Mouse (Mus musculus): ENCODE results near the gene Kif1c.

Kif1c gene

DNA sequence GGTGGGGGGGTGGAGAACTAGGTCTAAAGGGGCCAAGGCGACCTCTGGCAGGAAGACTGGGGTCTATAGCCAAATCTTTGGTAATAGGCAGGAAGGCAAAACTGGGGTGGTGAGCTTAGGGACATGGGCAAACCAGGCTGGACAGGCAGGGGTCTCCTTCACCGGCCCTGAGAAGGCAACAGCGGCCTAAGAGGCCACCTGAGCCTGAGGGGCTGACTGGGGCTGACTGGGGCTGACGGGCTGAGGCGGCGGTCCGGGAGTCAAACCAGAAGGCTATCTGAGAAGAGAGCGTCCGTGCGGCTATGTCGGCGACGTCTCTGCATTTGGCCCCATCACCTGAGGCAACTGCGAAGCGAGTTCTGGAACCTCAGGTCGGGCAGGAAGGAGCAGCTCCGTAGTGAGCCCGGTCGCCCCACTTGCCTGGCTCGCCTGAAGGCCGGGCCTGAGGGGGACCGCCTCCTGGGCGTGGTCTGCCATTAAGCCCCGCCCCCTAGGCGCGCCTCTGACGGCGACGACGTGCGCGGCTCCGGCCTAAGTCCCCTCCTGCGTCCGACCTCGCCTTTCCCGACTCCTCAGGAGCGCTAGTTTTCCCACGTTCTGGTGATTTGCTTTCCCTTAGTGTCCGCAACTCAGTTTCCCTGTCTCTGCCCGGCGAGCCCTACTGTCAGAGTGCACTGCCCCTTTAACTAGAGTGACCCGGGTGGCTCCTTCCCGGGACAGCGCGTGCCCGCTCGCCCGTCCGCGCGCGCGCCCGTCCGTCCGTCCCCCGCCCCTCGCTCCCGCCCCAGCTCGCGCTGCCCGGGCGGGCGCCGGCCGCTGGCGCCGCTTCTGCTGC, at the start of gene Kif1c, which contains the start of gene Inca1:
Gene Kif1c (plus strand): TSS at position 827 of the 835 bp plus-strand sequence.
Gene Inca1 (minus strand): TSS at position 434 of the 835 bp plus-strand sequence.
- WGBS = under 1% methylated on average over 69 of the region's 69 CpGs

DNA sequence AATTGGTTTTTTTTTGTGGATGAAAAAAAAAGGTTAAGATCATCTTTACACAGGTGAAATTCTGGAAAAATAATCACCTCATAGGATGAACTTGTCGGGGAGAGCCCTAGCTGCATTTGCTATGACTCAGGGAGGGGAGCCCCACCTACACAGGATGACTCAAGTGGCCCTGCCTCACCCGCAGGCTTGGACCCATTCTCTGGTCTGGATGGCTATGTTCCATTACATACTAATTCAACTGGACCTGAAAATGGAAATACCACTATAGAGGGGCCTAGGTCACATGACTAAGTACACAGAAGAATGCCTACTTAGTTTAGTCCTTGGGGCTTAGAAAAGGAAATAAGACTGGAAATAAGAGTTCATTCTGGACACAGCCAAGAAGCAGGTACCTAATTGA, 49.0 kb upstream of the Kif1c start:
- WGBS = 31% methylated on average over 2 of the region's 2 CpGs

DNA sequence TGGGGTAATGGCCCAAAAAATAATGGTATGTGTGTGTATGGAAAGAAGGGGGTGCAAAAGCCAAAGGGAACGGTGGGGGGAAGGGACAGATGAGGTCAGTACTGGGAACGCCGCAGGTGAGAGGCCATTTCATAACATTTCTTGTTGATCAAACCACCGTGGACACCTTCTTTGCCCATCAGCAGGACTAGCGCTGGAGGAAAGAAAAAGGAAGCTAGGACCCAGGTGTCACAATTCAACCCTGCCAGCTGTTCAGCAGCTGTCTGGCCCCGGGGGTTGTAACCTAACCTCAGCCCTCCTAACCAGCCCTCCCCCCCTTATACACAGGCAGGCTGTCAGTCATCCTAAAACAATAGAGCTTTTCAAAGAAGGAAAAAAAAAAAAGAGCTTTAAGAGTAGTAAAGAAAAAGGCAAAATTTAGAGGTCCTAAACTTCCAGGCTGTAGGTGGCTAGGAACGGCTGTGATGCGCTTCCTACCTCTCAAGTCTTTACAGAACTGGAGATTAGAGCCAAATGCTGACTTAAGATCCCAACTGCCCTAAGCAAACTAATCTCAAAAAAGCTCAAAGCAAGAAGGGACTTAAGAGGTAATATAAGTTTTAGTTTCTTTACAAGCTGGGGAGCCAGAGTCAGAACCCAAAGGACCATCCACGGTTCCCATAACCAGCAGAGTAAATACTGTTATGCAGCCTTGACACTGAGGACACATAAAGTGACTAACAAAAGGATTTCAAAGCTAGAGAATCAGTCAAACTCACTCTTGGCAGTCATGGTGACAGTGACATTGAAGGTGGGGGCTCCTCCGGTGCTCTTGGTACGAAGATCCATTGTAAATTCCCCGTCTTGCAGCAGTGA, 48.1 kb upstream of the Kif1c start:
- 35% methylated on average over 12 of the region's 12 CpGs for WGBS

DNA sequence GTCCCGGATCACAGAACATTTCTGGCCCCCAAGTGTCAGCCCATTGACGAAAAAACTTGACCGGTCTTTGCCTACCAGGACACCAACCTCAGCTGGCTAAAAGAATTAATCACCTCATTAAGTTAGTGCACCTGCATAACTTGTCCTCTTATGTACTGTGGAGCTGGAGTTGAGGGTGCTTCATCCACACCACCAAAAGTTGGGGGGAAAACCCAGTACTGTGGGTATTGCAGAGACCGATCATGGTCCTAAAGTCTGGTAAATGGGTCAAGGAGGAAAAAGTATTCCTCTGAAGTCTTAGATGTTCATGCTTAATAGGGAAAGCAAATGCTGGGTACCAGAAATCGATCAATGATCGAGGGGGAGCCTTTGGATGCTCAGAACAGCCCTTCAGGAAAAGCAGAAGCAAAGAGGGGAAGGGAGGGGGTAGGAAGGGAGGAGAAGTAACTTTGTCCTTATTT, 47.4 kb upstream of the Kif1c start:
- 35% methylated on average over 6 of the region's 6 CpGs for WGBS

DNA sequence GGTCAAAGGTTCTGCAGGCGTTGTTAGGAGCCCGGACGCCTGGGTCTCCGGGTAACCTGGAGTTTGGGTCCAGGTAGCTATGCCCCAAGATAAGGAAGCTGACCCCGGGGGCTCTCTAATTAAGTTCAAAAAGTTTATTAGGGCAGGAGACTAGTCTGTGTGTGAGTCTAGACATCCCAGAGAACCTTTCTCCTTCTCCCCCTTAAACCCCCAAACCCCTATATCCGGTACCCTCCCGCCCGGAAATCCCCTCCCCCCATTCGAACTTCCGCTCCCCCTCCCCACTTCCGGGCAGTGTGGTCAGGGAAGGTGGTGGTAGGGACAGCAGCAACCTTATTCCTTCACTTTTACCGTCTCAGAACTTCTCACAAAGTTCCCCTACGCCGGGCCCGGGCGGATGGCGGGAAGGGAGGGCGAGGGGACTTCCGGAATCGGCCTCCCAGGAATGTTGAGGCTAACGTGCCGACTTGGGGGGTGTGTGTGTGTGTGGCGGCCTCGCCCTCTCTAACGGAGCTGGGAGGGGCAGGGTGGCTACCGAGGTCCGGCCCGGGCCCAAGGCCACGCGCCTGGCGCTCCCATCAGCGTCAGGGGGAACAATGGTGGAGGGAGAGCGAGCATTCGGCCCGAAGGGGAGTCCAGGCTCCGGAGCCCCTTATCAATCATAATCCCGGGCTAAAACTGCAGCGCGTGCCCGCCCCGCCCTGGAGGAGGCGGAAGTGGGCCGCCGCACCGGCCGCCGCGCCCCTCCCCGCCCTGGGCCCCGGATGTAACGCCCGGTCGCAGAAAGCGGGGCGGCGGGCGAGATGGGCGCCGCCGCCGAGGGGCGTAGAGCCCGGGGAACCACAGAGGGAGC, 46.8 kb upstream of the Kif1c start:
- under 1% methylated on average over 63 of the region's 63 CpGs for WGBS

DNA sequence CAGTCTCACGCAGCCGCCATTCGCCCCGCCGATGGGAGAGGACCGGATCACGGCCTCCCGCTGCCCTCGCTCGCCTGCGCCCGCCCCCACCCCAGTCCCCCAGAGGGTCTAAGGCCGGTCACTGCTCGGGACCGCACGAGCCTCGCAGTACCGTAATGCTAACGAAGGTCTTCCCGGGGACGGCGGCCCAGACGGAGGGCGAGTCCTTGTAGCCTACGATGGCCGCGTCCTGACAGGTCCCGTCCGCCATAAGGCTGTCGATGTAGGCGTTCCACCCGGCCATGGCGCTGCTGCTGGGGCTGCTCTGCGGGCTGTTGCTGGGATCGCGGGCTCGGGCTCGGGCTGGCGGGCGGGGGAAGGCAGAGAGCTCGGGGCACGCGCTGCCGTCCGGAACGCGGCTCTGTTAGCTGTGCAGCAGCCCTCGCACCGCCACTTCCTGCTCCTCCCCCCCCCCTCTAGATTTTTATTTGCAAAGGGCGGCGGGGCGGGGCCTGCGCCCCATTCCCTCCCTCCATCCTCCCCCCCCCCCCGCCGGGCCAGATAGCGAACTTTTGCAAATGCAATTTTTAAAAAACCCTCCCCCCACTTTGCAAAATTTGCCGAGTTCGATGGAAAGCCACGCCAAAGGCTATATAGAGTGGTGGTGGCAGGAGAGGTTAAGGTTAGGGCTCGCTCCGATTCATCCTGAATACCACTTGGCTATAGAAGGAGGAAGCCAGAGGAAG, 46.0 kb upstream of the Kif1c start, which contains the start of gene Pfn1:
Gene Pfn1 (minus strand): TSS at position 447 of the 725 bp plus-strand sequence.
- under 1% methylated on average over 58 of the region's 61 CpGs for WGBS

DNA sequence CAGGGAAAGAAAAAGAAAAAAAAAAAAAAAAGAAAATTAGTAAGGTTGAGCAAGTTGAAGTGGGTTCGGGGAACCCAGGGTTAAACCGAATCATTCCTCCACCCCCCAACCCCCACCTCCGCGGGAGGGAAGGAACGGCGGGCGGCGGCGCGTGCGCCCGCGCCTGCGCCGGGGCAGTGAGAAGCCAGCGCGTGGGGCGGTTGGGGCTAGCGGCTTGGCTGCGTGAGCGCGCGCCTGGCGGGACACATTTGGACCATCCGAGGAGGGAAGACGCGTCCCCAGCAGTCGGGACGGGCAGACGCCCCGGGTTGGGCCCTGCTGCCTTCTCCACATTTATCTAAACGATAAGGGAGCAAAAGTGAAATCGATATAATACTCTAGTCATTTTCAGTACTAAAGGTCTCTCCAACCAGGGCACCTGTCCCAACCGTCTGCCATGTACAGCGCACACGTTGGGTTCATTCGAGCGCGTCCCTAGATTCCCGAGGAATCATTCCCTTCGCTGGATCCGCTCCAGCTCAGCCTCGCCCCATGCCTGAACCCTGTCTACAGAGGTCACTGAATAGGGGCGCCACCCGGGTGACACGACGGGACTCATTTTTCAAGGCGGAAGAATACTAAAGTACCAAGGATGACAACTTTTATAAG, 45.3 kb upstream of the Kif1c start:
- under 1% methylated on average over 48 of the region's 48 CpGs for WGBS

DNA sequence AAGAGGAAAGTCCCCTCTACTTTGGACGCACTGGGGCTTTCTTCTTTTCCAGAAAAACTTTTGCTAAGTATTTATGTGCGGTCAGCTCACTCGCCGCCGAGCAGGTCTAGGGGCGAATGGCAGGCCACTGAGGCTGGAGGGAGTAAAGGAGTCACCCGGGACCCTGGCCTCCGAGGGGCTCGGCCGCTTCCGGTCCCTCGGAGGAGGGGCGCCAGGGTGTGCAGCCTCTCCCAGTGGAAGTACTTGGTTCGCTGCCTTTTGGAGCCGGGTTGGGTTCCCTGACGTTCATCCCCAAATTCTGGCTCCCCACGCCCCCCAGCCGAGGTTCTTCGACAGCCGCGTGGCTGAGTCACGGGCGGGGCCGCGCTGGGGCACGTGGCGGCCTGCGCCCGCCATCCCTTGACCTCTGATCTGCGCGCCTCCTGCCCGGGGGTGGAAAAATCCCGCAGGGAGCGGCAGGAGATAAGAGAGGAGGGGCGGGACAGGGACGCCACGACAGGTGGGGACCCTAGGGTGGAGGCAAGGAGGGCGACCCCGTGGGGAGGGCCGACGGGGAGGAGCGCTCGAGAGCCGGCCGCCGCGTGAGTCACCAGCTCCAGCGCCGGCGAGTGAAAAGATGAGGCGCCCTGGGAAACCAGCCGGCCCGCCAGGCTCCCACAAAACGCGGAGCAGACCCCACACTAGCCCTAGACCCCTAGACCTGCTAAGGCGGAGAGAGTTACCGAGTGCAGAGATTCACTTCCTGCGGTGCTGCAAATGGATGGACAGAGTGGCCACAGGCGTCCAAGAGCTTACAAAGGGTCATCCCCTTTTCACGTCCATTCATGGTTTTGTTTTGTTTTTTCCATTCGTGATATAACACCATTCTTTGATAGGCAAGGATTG, 44.5 kb upstream of the Kif1c start:
- WGBS = 3% methylated on average over 61 of the region's 61 CpGs

DNA sequence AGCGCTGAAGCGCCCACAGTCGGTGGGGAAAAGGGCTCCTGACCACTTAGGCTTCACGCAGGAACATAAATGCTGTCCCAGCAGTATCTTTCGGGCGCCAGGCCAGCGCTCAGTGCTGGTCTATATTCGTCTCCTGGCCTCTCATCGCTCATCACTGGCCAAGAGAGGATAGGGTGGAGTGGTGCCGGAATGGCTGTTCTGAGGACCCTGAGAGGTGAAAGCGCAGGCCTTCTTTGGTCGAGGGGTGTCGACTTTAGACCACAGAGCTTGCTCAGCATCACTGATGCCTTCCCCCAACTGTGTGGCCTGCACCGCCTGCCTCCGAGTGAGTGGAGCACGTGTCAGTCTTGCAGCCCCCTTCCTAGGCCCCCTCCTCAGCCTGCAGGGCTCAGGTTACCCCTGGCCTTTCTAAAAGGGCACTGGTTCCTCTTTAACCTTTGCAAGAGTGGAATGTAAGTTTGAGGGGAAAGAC, 43.9 kb upstream of the Kif1c start:
- 48% methylated on average over 16 of the region's 16 CpGs for WGBS

DNA sequence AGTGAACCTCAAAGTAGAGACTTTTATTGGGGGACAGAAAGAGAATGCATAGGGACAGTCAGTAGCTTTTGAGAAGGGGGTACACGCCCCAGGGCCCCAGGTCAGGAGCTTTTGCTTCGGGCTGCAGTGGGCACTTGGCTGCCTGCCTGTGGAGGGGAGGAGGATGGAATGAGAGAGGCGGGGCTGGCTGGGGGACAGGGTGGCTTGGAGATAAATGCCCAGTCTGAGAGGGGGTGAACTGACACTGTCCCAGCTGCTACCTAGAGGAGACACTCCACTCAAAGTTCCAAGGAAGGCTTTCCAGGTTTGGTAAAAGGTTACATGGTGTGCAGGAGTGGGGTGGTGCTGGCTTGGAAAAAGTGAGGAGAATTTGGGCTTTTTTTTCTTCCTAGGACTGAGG, 43.4 kb upstream of the Kif1c start, which contains the start of gene Eno3:
Gene Eno3 (plus strand): TSS at position 239 of the 400 bp plus-strand sequence.
- WGBS = 52% methylated on average over 3 of the region's 3 CpGs

DNA sequence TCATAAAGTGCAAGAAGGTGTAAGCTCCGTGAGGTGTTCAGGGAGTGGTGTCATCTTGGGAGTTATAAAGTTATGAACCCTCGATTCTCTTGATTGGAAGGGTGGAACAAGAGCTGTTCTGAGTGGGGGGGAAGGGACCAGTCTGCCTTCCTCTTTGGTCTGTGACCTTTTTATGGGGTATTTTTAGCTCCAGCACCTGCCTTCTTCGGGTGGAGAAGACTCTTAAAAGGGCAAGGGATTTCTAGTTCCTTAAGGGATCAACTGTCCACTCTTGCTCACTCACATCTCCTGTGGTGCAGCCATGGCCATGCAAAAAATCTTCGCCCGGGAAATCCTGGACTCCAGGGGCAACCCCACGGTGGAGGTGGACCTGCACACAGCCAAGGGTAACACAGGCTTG, 42.8 kb upstream of the Kif1c start:
- 67% methylated on average over 6 of the region's 6 CpGs for WGBS

DNA sequence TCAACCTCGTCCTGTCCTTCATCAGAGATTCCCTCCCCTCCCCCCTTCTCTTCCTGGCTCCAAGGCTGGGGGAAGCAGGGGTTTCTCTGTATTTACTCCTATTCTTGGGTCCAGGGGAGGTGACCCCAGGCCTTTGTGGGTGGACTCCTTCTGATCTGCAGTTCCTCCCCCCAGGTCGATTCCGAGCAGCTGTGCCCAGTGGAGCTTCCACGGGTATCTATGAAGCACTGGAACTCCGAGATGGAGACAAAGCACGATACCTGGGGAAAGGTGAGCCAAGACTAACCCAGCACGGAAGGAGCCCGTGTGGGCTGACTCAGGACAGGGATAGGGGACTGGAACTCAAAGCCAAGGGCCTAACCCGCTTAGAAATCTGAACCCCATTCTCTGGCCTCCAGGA, 42.4 kb upstream of the Kif1c start:
- 73% methylated on average over 9 of the region's 9 CpGs for WGBS

DNA sequence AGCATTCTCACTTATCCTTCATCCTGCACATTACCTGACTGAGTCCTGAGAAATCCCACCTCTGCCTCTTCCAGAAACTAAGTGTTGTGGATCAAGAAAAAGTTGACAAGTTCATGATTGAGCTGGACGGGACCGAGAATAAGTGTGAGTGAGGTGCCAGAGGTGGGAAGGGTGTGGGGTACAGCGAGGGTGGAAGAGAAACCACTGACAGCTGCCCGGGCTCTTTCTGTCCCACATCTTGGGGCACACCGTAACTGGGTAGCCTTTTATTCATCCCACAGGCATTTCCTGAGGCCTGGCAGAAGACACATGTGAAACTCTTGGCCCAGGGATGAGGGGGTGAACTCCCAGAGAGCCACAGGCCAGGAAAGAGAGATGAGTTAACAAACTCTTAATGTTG, 41.8 kb upstream of the Kif1c start:
- 92% methylated on average over 5 of the region's 5 CpGs for WGBS

DNA sequence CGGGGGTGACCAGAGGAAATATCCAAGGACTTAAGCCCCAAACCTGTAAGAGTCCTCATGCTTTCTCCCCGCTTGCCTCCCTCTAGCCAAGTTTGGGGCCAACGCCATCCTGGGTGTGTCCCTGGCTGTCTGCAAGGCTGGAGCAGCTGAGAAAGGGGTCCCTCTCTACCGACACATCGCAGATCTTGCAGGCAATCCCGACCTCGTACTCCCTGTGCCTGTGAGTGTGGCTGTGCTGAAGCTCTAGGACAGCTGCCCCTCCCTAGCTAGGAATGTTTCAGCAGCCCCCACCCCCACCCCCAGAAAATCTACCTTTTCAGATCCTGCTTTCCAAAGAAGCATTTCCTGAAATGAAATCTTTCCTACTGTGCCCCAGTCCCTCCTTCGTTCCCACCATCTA, 41.4 kb upstream of the Kif1c start:
- 77% methylated on average over 8 of the region's 8 CpGs for WGBS

DNA sequence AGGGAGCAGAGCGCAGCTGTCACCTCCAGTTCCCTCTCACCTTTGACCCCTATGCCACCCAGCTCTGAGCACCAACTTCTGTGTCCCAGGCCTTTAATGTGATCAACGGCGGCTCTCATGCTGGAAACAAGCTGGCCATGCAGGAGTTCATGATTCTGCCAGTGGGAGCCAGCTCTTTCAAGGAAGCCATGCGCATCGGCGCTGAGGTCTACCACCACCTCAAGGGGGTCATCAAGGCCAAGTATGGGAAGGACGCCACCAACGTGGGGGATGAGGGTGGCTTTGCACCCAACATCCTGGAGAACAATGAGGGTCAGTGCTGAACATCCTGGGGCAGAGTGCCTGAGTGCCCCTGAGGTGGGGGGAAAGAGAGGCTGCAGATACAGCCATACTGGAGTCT, 39.8 kb upstream of the Kif1c start:
- 90% methylated on average over 8 of the region's 8 CpGs for WGBS

DNA sequence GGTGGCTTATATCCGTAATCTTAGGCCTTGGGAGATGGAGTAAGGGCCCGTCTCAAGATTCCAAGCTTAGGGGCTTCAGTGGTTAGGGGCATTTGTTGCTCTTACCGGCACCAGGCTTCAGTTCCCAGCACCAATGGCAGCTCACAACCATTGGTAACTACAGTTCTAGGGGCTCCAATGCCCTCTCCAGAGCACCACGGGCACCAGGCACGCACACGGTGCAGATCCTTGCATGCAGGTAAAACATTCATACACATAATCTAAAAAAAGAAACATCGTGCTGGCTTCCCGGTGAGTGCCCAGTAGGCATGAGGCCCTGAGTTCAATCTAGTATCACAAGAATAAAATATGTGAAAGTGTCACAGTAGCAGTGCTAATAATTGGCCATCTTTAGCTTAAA, 37.2 kb upstream of the Kif1c start:
- WGBS = 88% methylated on average over 8 of the region's 8 CpGs

DNA sequence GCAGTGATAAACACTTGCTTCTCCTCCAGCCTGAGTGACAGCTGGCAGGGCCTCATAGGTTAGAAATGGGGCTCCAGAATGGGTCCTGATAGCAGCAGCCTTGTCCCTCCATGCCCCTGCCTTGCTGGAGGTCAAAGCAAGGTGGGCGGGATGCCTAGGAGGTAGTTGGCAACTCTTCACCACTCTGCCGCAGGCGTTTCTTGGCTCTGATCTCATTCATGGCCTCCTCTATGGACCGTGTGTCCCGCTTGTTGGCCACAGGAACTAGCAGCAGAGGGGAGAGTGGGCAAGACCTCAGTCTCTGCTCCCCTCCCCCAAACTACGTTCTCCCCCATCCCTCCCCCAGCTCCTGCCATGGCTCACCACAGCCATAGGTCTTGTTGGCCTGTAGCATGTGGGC, 36.4 kb upstream of the Kif1c start:
- WGBS = 79% methylated on average over 6 of the region's 6 CpGs

DNA sequence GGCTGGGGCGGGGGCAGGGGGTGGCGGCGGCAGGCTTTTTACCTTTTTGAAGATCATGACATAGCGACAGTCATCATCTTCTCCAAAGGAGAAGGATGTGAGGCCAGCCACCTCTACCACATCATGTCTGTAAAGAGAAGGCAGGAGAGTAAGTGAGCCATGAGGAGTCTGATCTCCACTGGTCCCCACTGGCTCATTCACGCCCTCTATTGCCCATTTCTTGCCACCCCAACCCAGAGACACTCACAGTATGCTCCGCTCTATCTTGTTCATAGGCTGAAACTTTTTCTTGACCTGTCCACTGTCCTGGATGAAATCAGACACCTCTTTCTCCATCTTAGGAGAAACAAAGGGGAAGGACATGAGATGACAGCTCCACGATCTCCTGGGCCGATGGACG, 35.6 kb upstream of the Kif1c start:
- WGBS = 93% methylated on average over 9 of the region's 9 CpGs

DNA sequence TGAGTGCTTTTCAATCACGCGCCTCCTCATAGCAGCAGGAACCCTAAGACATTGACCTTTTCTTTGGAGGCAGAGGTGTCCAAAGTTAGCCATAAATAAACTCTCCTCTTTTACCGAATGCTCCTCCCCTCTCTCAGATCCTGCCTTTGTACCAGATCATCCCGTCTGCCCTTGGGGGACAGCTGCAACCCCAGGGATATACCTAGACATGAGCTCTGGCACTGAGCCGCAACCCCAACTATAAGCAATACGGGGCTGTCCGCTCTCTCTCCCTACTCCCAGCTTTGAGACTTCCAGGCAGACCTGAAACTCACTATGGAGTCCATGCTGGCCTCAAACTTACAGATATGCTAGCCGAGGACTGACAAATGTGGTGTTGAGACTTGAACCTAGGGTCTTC, 33.7 kb upstream of the Kif1c start:
- 93% methylated on average over 8 of the region's 8 CpGs for WGBS

All from cerebral cortex, adult 2 months (tissue).